Mouse (Mus musculus) kidney, postnatal 0 days (tissue): ENCODE results near the gene Rictor. TPM values are rescaled to one million over a fixed set of nuclear protein-coding genes. Genes with fewer than 3 reads are reported as not detected.
A peak's percentile ranks its signal among the peaks of the same experiment; 100 is the strongest.

ENCODE experiments used
- ATAC-seq: fragments of 200-750 bp; cut with Nextera tagmentation; replicated peaks from 2 replicates; pipeline ENCODE4 v1.8.0; 2017; ENCODE audit warnings: low read depth, moderate number of reproducible peaks, moderate TSS enrichment, moderate library complexity; ENCODE audit not compliant: low FRiP score
- DNase-seq: peaks from one replicate; pipeline ENCODE4 v3.0.0-alpha.2; 2016; ENCODE audit warnings: low spot score
- H3K27ac ChIP-seq: fragments of 300-500 bp; sonication (generic); 2 replicates; pipeline ENCODE4 v1.5.1; 2014; ENCODE audit warnings: mild to moderate bottlenecking
- H3K27me3 ChIP-seq: fragments of 300-500 bp; sonication (generic); 2 replicates; pipeline ENCODE4 v1.6.1; 2014; ENCODE audit warnings: low read length, mixed read lengths; ENCODE audit not compliant: insufficient read depth
- H3K36me3 ChIP-seq: fragments of 300-500 bp; sonication (generic); 2 replicates; pipeline ENCODE4 v1.6.1; 2014; ENCODE audit warnings: low read length, mixed read lengths; ENCODE audit not compliant: insufficient read depth
- H3K4me1 ChIP-seq: fragments of 300-500 bp; sonication (generic); replicated peaks from 2 replicates; pipeline ENCODE4 v1.6.1; 2014; ENCODE audit warnings: antibody characterized with exemption, low read length, mixed read lengths; ENCODE audit not compliant: insufficient read depth
- H3K4me2 ChIP-seq: fragments of 300-500 bp; sonication (generic); 2 replicates; pipeline ENCODE4 v1.6.1; 2014; ENCODE audit warnings: mild to moderate bottlenecking, low read length, moderate library complexity, mixed read lengths
- H3K4me3 ChIP-seq: fragments of 300-500 bp; sonication (generic); replicated peaks from 2 replicates; pipeline ENCODE4 v1.5.1; 2014; ENCODE audit warnings: low read depth, low read length
- H3K9ac ChIP-seq: fragments of 300-500 bp; sonication (generic); 2 replicates; pipeline ENCODE4 v1.6.1; 2014; ENCODE audit warnings: low read depth, low read length
- H3K9me3 ChIP-seq: fragments of 300-500 bp; sonication (generic); replicated peaks from 2 replicates; pipeline ENCODE4 v1.6.1; 2016; ENCODE audit warnings: low read length, inconsistent platforms, mixed read lengths
- CTCF ChIP-seq: IDR thresholded peaks from 2 replicates; pipeline ENCODE4 v1.5.1; 2016; ENCODE audit warnings: antibody characterized with exemption, low read depth, mild to moderate bottlenecking, moderate library complexity
- WGBS: fragments of 180-500 bp; shearing (Covaris S2); extraction: QIAGEN DNeasy Blood & Tissue Kit; methylation state at CpG from one replicate; pipeline ENCODE4 v1.1.7; 2014; 5-methylcytosine and 5-hydroxymethylcytosine counted together
- polyA plus RNA-seq: library from polyadenylated mRNA; unstranded; fragments of >200 nt; fragmentation: Nextera tagmentation; extraction: Ambion mirVana; gene quantifications from 2 replicates; pipeline ENCODE4 v1.2.1, GENCODE M21; 2015

Rictor gene
- polyA plus RNA-seq, 1 experiment from 2014 or later, result 28.3 TPM

GRCm38 (mm10) chr15:6747001-6747400, 38.8 kb downstream of the Rictor start:
- no peak for ATAC-seq
- no peaks in the 10 kb centered on the region for H3K4me1 ChIP-seq
- WGBS, result 88% methylated on average over 9 of the region's 9 CpGs
- H3K9ac ChIP-seq, result no peak overlapping the region
- H3K27ac ChIP-seq, result no peak overlapping the region
- 0 out of 2 replicates have a peak, but pooled peaks cover 3% of the 10 kb centered on the region for H3K36me3 ChIP-seq
- DNase-seq, result no peak
- H3K4me3 ChIP-seq, result no peak overlapping the region
- TF ChIP-seq CTCF, result no peak
- no peaks in the 10 kb centered on the region for H3K9me3 ChIP-seq
- no peaks in the 10 kb centered on the region for H3K27me3 ChIP-seq
- no peak overlapping the region for H3K4me2 ChIP-seq

GRCm38 (mm10) chr15:6754400-6754799, 46.2 kb downstream of the Rictor start:
- Histone ChIP-seq H3K9ac (no peak overlapping the region), H3K27me3 (no peaks in the 10 kb centered on the region), H3K4me3 (no peak overlapping the region), H3K4me2 (no peak overlapping the region), H3K36me3 (peaks cover 2% of the 10 kb centered on the region; the same call in 1 of the 2 replicates), H3K9me3 (no peaks in the 10 kb centered on the region), H3K27ac (no peak overlapping the region), H3K4me1 (no peaks in the 10 kb centered on the region)
- ATAC-seq, result 0 out of 2 replicates have a peak, but pooled peaks have one; percentile 17
- WGBS, result 54% methylated on average over 2 of the region's 2 CpGs
- no peak for TF ChIP-seq CTCF
- peak; percentile 36 for DNase-seq

GRCm38 (mm10) chr15:6772265-6772664, 64.1 kb downstream of the Rictor start:
- DNase-seq, result no peak
- Histone ChIP-seq H3K27ac (no peak overlapping the region), H3K9ac (no peak overlapping the region), H3K36me3 (peaks cover 52% of the 10 kb centered on the region), H3K4me2 (no peak overlapping the region), H3K9me3 (no peaks in the 10 kb centered on the region), H3K4me1 (no peaks in the 10 kb centered on the region), H3K4me3 (no peak overlapping the region), H3K27me3 (no peaks in the 10 kb centered on the region)
- no peak for TF ChIP-seq CTCF
- 90% methylated on average over 3 of the region's 3 CpGs for WGBS
- ATAC-seq, result no peak

GRCm38 (mm10) chr15:6786212-6786611, 78.0 kb downstream of the Rictor start:
- Histone ChIP-seq H3K4me2 (no peak overlapping the region), H3K9ac (no peak overlapping the region), H3K4me3 (no peak overlapping the region), H3K27me3 (no peaks in the 10 kb centered on the region), H3K36me3 (peaks cover 46% of the 10 kb centered on the region), H3K27ac (no peak overlapping the region), H3K9me3 (no peaks in the 10 kb centered on the region), H3K4me1 (no peaks in the 10 kb centered on the region)
- no peak for TF ChIP-seq CTCF
- DNase-seq (no peak), ATAC-seq (no peak)
- WGBS, result 89% methylated on average over 10 of the region's 10 CpGs

GRCm38 (mm10) chr15:6787236-6787635, 79.1 kb downstream of the Rictor start:
- Histone ChIP-seq H3K4me2 (no peak overlapping the region), H3K36me3 (peaks cover 46% of the 10 kb centered on the region), H3K4me3 (no peak overlapping the region), H3K9me3 (no peaks in the 10 kb centered on the region), H3K27ac (no peak overlapping the region), H3K27me3 (no peaks in the 10 kb centered on the region), H3K4me1 (no peaks in the 10 kb centered on the region), H3K9ac (no peak overlapping the region)
- no peak for TF ChIP-seq CTCF
- DNase-seq, result no peak
- no peak for ATAC-seq
- 91% methylated on average over 10 of the region's 10 CpGs for WGBS

GRCm38 (mm10) chr15:6790011-6790410, 81.8 kb downstream of the Rictor start:
- Histone ChIP-seq H3K27me3 (no peaks in the 10 kb centered on the region), H3K9me3 (no peaks in the 10 kb centered on the region), H3K36me3 (peaks cover 44% of the 10 kb centered on the region), H3K27ac (no peak overlapping the region), H3K9ac (no peak overlapping the region), H3K4me3 (no peak overlapping the region), H3K4me2 (no peak overlapping the region), H3K4me1 (no peaks in the 10 kb centered on the region)
- DNase-seq (no peak), ATAC-seq (no peak)
- TF ChIP-seq CTCF, result no peak
- 90% methylated on average over 7 of the region's 7 CpGs for WGBS

- no peak for ATAC-seq
- Histone ChIP-seq H3K9ac (no peak overlapping the region), H3K4me2 (no peak overlapping the region), H3K9me3 (no peaks in the 10 kb centered on the region), H3K36me3 (peaks cover 45% of the 10 kb centered on the region), H3K4me1 (no peaks in the 10 kb centered on the region), H3K27ac (no peak overlapping the region), H3K27me3 (no peaks in the 10 kb centered on the region), H3K4me3 (no peak overlapping the region)
- WGBS, result 93% methylated on average over 11 of the region's 11 CpGs
- no peak for TF ChIP-seq CTCF
- no peak for DNase-seq
Observed at GRCm38 (mm10) chr15:6791648-6792047, 83.5 kb downstream of the Rictor start.
